Mouse (Mus musculus) intestine, embryonic 16.5 days (tissue): ENCODE data around the gene Marveld3. TPM values are rescaled to one million over a fixed set of nuclear protein-coding genes. Genes with fewer than 3 reads are reported as not detected.
A peak's percentile ranks its signal among the peaks of the same experiment; 100 is the strongest.

ENCODE experiments used
- ATAC-seq: fragments of 200-750 bp; cut with Nextera tagmentation; 2 replicates; pipeline ENCODE4 v1.8.0; 2017; ENCODE audit warnings: moderate TSS enrichment, moderate library complexity
- H3K27ac ChIP-seq: fragments of 300-500 bp; sonication (generic); 2 replicates; pipeline ENCODE4 v1.5.1; 2014; ENCODE audit warnings: mild to moderate bottlenecking, low read length
- H3K27me3 ChIP-seq: fragments of 300-500 bp; sonication (generic); replicated peaks from 2 replicates; pipeline ENCODE4 v1.6.1; 2014; ENCODE audit warnings: low read length, control low read depth, mixed read lengths; ENCODE audit not compliant: control insufficient read depth, insufficient read depth
- H3K36me3 ChIP-seq: fragments of 300-500 bp; sonication (generic); 2 replicates; pipeline ENCODE4 v1.6.1; 2014; ENCODE audit warnings: low read length, control low read depth; ENCODE audit not compliant: control insufficient read depth, insufficient read depth
- H3K4me1 ChIP-seq: fragments of 300-500 bp; sonication (generic); 2 replicates; pipeline ENCODE4 v1.6.1; 2014; ENCODE audit warnings: low read length, control low read depth, mixed read lengths; ENCODE audit not compliant: control insufficient read depth, insufficient read depth
- H3K4me2 ChIP-seq: fragments of 300-500 bp; sonication (generic); 2 replicates; pipeline ENCODE4 v1.6.1; 2014; ENCODE audit warnings: low read depth, low read length, control low read depth
- H3K4me3 ChIP-seq: fragments of 300-500 bp; sonication (generic); 2 replicates; pipeline ENCODE4 v1.5.1; 2014; ENCODE audit warnings: mild to moderate bottlenecking, low read length
- H3K9ac ChIP-seq: fragments of 300-500 bp; sonication (generic); 2 replicates; pipeline ENCODE4 v1.6.1; 2014; ENCODE audit warnings: low read depth, low read length
- H3K9me3 ChIP-seq: fragments of 300-500 bp; sonication (generic); 2 replicates; pipeline ENCODE4 v1.6.1; 2016; ENCODE audit warnings: low read length, control low read depth; ENCODE audit not compliant: control insufficient read depth
- WGBS: fragments of 180-500 bp; shearing (Covaris S2); extraction: QIAGEN DNeasy Blood & Tissue Kit; methylation state at CpG from one replicate; pipeline ENCODE4 v1.1.7; 2014; 5-methylcytosine and 5-hydroxymethylcytosine counted together
- polyA plus RNA-seq: library from polyadenylated mRNA; unstranded; fragments of >200 nt; fragmentation: Nextera tagmentation; extraction: Ambion mirVana; gene quantifications from 2 replicates; pipeline ENCODE4 v1.2.1, GENCODE M21; 2015

Gene Marveld3
- polyA plus RNA-seq, 1 experiment from 2014 or later: 12.0 TPM

GRCm38 (mm10) chr8:109997381-109997780 lies 35.4 kb upstream of the Marveld3 start:
- Histone ChIP-seq H3K9me3 (no peaks in the 10 kb centered on the region), H3K4me1 (no peaks in the 10 kb centered on the region), H3K27ac (no peak overlapping the region), H3K27me3 (no peaks in the 10 kb centered on the region), H3K4me3 (no peak overlapping the region), H3K9ac (no peak overlapping the region), H3K36me3 (no peaks in the 10 kb centered on the region), H3K4me2 (no peak overlapping the region)
- no peak for ATAC-seq
- 87% methylated on average over 9 of the region's 9 CpGs for WGBS

GRCm38 (mm10) chr8:109992951-109993350 lies 30.9 kb upstream of the Marveld3 start:
- Histone ChIP-seq H3K4me3 (no peak overlapping the region), H3K36me3 (no peaks in the 10 kb centered on the region), H3K9ac (no peak overlapping the region), H3K4me2 (no peak overlapping the region), H3K27me3 (no peaks in the 10 kb centered on the region), H3K27ac (no peak overlapping the region), H3K4me1 (no peaks in the 10 kb centered on the region), H3K9me3 (no peaks in the 10 kb centered on the region)
- ATAC-seq: no peak
- 49% methylated on average over 1 of the region's 1 CpGs for WGBS

- H3K36me3 ChIP-seq: no peaks in the 10 kb centered on the region
- H3K9ac ChIP-seq: no peak overlapping the region
- H3K4me2 ChIP-seq: no peak overlapping the region
- 84% methylated on average over 5 of the region's 5 CpGs for WGBS
- no peak overlapping the region for H3K4me3 ChIP-seq
- H3K27ac ChIP-seq: no peak overlapping the region
- H3K27me3 ChIP-seq: no peaks in the 10 kb centered on the region
- no peaks in the 10 kb centered on the region for H3K4me1 ChIP-seq
- no peaks in the 10 kb centered on the region for H3K9me3 ChIP-seq
- no peak for ATAC-seq
Observed at GRCm38 (mm10) chr8:109992166-109992565, 30.2 kb upstream of the Marveld3 start.

GRCm38 (mm10) chr8:109990224-109990623 lies 28.2 kb upstream of the Marveld3 start, which contains the start of gene Tat:
TSS of gene Tat (plus strand) at chr8:109990437.
- no peaks in the 10 kb centered on the region for H3K27me3 ChIP-seq
- no peaks in the 10 kb centered on the region for H3K9me3 ChIP-seq
- H3K9ac ChIP-seq: no peak within 1 kb of the TSS
- no peak within 1 kb of the TSS for H3K4me2 ChIP-seq
- H3K4me3 ChIP-seq: no peak within 1 kb of the TSS
- no peak for ATAC-seq
- no peak within 1 kb of the TSS for H3K27ac ChIP-seq
- no peaks in the 10 kb centered on the region for H3K36me3 ChIP-seq
- no peaks in the 10 kb centered on the region for H3K4me1 ChIP-seq
- 81% methylated on average over 8 of the region's 8 CpGs for WGBS

GRCm38 (mm10) chr8:109989151-109989550 lies 27.1 kb upstream of the Marveld3 start:
- Histone ChIP-seq H3K36me3 (no peaks in the 10 kb centered on the region), H3K27me3 (no peaks in the 10 kb centered on the region), H3K4me1 (no peaks in the 10 kb centered on the region), H3K9me3 (no peaks in the 10 kb centered on the region), H3K9ac (no peak overlapping the region), H3K4me3 (no peak overlapping the region), H3K4me2 (no peak overlapping the region), H3K27ac (no peak overlapping the region)
- 88% methylated on average over 8 of the region's 8 CpGs for WGBS
- no peak for ATAC-seq

DNA sequence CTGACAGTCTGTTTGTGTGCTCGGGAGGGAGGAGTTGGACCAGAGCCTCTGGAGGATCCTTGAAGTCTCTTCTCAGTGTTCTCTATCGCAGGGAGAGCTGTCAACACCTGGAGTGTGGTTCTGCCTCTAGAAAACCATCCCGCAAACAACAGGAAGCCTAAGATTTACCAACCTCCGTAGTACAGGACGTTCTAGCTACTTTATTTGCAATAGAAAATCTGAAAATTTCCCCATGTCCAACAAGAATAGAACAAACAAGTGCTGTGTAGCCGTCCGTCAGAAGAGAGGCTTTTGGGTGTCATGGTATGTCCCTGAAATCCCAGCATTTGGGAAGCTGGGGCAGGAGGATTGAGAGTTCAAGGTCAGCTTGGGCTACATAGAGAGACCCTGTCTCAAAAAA lies 25.8 kb upstream of the Marveld3 start:
- no peaks in the 10 kb centered on the region for H3K4me1 ChIP-seq
- no peaks in the 10 kb centered on the region for H3K27me3 ChIP-seq
- no peak overlapping the region for H3K4me3 ChIP-seq
- WGBS: 75% methylated on average over 7 of the region's 7 CpGs
- no peak overlapping the region for H3K27ac ChIP-seq
- no peak overlapping the region for H3K4me2 ChIP-seq
- no peaks in the 10 kb centered on the region for H3K9me3 ChIP-seq
- H3K9ac ChIP-seq: no peak overlapping the region
- no peaks in the 10 kb centered on the region for H3K36me3 ChIP-seq
- ATAC-seq: no peak

DNA sequence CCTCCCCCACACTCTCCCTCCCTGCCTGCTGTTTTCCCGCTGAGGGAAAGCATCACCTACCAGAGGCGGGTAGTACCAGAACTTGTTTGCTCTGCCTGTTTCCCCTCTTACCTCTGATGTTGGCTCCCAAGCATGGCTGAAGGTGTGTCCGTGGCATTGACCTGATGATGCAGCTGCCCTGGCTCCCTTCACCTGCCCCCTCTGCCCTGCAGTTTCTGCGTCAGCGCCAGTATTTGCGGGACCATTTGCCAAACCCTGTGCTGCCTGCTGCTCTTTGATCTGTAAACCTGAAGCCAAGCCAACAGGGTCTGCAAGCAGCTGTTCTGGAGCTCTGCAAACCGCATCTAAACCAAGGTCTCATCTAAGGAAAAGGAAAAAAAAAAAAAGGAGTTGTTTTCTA lies 24.4 kb upstream of the Marveld3 start:
- WGBS: 55% methylated on average over 7 of the region's 7 CpGs
- no peak for ATAC-seq
- H3K4me1 ChIP-seq: no peaks in the 10 kb centered on the region
- no peaks in the 10 kb centered on the region for H3K36me3 ChIP-seq
- H3K4me2 ChIP-seq: no peak overlapping the region
- no peaks in the 10 kb centered on the region; the same call in 1 of the 2 replicates for H3K27me3 ChIP-seq
- no peaks in the 10 kb centered on the region for H3K9me3 ChIP-seq
- no peak overlapping the region for H3K4me3 ChIP-seq
- H3K9ac ChIP-seq: no peak overlapping the region
- no peak overlapping the region for H3K27ac ChIP-seq

GRCm38 (mm10) chr8:109983944-109984343 lies 21.9 kb upstream of the Marveld3 start:
- H3K4me1 ChIP-seq: no peaks in the 10 kb centered on the region
- no peak overlapping the region for H3K9ac ChIP-seq
- H3K36me3 ChIP-seq: no peaks in the 10 kb centered on the region
- WGBS: 31% methylated on average over 5 of the region's 5 CpGs
- H3K27ac ChIP-seq: no peak overlapping the region
- ATAC-seq: no peak
- no peaks in the 10 kb centered on the region for H3K9me3 ChIP-seq
- no peak overlapping the region for H3K4me2 ChIP-seq
- H3K27me3 ChIP-seq: no peaks in the 10 kb centered on the region; the same call in 1 of the 2 replicates
- H3K4me3 ChIP-seq: no peak overlapping the region

DNA sequence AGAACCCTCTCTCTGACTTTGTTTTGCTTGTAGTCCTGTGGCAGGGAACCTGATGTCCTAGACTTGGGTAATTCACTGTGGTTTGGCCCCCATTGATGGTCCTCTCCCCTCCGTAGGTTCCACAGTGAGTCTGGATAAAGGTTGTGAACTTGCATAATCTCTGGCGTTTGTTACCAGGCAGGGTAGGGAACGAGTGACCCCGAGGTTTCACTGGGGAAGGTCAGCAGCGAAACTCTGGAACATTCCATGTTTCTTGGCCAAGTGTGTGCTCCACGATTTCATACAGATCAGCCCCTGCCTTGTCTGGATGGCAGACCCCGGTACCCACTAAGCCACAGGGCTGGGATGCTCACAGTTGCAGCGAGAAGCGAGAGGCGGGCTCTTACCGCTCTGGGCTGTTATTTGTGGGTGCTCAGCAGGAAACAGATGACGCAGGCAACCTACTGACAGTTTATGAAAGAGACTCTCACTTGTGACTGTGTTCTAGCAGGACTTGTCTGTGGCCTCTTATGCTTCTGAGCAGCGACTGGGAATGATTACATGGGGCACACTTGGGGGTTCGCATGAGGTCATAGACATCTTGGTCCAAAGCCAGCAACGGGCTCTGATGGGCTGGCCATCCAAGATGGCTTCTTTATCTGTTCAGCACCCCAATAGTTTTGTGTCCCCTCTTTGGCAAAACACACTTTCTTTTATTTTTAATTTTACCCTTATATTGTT lies 20.5 kb upstream of the Marveld3 start:
- no peaks in the 10 kb centered on the region for H3K36me3 ChIP-seq
- no peaks in the 10 kb centered on the region; the same call in 1 of the 2 replicates for H3K27me3 ChIP-seq
- H3K4me2 ChIP-seq: no peak overlapping the region
- no peaks in the 10 kb centered on the region for H3K9me3 ChIP-seq
- ATAC-seq: no peak
- H3K4me3 ChIP-seq: no peak overlapping the region
- no peaks in the 10 kb centered on the region for H3K4me1 ChIP-seq
- WGBS: 73% methylated on average over 15 of the region's 15 CpGs
- H3K9ac ChIP-seq: no peak overlapping the region
- H3K27ac ChIP-seq: no peak overlapping the region

GRCm38 (mm10) chr8:109979339-109979738 lies 17.3 kb upstream of the Marveld3 start:
- Histone ChIP-seq H3K4me3 (no peak overlapping the region), H3K36me3 (no peaks in the 10 kb centered on the region), H3K9ac (no peak overlapping the region), H3K27me3 (no peaks in the 10 kb centered on the region; the same call in 1 of the 2 replicates), H3K4me1 (no peaks in the 10 kb centered on the region), H3K27ac (no peak overlapping the region), H3K9me3 (no peaks in the 10 kb centered on the region), H3K4me2 (no peak overlapping the region)
- peak; percentile 56; the same call in 1 of the 2 replicates for ATAC-seq
- WGBS: 62% methylated on average over 6 of the region's 6 CpGs
